Mouse (Mus musculus): Measurements from ENCODE around the gene Atg7.

The Atg7 gene

DNA sequence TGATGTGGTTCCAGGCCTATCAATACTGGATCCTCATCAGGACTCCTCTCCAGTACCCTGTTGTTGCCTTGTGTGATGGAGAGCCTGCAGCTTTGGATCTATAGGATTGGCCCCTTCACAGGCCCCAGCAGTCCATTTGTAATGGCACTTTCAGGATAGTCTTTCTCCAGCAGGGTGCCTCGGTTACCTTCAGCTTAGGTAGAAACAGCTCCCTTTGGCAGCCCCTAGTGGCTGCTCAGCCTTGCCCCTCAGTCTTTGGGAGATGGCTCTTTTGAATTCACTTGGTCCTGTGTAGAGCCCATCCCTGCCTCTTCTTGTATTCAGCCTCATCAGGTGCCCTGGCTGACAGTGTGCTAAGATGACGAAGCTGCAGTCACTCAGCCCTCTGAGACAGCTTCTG is 184.0 kb downstream of the Atg7 start:
- no peak for DNase-seq

- no peak for DNase-seq
Measured at GRCm38 (mm10) chr6:114829660-114830438, 187.0 kb downstream of the Atg7 start.

DNA sequence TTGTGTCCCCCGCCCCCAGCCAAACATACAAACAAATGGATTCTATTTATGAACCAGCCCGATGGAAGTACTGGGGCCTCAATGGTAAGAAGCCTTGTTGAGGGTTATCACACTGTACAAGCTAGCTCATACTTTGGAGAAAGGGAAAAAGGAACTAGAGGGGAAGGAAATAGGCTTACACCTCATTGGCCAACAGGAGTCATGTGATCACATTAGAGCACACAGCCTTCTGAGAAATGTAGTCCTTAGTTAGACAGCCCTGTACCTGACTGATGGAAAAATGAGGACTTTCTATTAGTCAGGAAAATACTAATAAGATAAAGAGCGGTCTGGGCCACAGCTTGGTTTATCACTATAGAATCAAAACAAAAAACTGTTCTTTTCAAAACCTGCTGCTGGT is 188.9 kb downstream of the Atg7 start:
- no peak for DNase-seq

- DNase-seq: no peak
Measured at GRCm38 (mm10) chr6:114833058-114833685, 190.3 kb downstream of the Atg7 start.

DNA sequence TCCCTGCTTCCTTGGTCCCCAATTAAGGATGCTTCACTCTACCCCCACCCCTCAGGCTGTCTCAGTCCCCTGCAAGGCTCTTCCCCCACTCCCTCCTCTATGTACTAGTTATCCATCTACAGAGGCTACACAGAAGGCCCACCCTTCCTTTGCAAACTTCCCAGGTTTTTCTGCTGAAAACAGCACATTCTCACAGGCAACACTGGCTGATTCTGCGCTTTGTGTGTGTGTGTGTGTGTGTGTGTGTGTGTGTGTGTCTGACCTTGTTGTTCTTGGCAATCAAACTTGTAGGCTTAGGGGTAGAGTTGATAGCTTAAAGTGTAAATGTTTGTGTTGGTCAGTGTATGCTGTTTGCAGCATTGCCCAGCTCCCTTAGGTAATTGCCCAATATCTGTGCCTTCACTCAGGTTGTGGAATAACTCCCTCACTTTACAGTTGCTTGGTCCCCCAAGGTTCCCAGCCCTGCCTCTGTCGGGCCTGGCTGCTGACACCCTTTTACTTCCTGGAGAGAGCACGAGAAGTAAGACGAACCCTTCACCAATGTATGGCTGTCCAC is 191.0 kb downstream of the Atg7 start:
- DNase-seq: no peak

DNA sequence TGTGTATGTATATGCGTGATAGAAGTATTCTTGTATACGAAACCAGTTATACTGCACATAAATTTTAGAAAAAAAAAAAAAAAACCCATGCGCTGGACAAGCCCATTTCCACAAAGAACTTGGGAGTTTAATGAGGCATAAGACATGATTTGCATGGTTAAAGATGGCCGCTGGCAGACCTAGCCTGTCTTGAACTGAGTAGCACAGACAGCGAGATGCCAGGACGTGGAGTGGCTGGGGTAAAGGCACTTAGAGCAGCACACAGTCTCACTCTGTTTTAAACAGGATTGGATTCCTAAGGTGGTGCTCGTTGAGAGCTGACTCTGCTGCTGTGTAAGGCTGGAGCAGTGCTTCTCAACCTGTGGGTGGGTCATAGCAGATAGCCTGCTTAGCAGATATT is 192.4 kb downstream of the Atg7 start:
- DNase-seq: no peak

- no peak for DNase-seq
Measured at GRCm38 (mm10) chr6:114835752-114836151, 192.9 kb downstream of the Atg7 start.

DNA sequence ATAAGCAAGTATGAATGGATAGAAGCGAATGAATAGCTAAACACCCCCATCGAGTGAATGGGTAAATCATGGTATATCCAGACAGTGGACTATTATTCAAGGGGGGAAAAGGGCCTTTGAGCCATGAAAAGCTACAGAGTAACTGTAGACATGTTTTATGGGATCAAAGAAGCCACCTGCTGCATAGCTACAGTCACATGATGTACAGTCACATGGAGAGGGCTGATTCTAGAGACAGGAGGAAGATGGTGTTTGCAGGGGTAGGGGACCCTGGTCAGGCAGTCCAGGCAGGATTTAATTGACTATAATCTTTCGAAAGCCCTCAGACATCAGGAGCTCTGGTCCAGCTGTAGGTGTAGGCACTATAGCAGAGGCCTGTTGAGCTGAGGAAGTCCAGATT is 193.5 kb downstream of the Atg7 start:
- DNase-seq: no peak

- DNase-seq: no peak
Measured at GRCm38 (mm10) chr6:114838872-114839271, 196.0 kb downstream of the Atg7 start.

DNA sequence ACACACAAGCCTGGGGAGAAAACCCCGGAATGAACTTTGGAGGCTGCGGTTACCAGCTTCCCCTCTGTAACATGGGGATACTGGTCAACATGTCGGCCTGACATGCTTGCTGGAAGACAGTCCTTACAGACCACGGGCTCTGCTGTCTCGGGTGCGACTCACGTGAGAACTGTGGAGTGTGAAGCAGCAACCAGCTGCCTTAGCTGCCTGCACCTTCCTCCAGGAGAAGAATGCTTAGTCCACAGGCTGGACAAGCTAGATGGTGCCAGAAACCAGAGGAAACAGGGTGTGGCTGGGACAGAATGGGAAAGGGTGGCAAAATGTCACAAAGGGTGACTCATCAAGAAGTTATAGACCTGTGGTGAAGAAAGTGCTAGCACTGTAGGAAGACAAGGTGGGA is 197.1 kb downstream of the Atg7 start:
- no peak for DNase-seq

DNA sequence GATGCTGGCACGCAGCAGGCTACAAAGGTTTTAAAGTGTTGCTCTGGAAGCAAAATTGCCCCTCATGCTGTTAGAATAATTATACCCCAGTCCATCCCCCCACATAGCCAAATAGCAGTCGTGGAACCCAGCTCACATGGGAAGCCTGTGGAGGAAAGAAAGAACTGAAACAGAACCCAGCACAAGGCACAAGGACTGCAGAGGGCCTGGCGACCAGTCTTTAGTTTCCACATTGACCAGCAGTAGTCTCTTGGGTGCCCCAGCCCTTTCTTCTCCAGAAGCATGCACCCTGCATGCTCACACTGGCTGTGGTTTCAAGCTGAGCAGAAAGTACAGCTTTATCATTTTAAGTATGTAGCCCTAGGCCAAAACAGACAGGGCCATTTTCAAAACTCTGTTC is 199.2 kb downstream of the Atg7 start:
- DNase-seq: no peak

GRCm38 (mm10) chr6:114842863-114843262 is 200.0 kb downstream of the Atg7 start:
- DNase-seq: no peak

DNA sequence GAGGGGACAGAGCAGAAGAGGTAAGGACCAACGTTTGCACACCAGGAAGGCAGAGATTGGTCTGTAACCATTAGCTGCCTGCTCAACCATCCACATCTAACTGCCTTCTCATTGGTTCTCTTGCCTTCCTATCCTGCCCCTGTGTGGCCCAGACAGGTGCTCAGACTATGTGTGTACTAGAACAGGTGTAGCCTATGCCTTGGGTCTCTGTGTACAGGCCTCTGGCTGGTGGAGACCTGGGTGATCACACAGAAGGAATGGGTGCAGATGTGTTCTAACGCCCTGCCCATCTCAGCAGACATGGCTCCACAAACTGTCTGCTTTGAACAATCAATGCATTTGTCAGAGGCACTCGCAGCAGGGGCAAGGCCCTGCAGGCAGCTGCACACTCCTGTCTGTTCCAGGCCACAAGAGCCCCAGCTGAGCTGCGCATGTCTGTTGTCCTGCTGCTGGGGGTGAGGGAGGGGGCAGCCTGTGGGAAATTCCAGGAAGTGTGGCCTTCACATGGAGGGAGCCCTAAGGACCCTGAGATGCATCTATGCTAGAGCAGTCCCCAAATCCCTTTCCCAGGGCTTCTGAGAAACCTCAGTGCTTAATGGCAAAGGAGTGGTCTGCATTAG is 203.4 kb downstream of the Atg7 start:
- DNase-seq: no peak

DNA sequence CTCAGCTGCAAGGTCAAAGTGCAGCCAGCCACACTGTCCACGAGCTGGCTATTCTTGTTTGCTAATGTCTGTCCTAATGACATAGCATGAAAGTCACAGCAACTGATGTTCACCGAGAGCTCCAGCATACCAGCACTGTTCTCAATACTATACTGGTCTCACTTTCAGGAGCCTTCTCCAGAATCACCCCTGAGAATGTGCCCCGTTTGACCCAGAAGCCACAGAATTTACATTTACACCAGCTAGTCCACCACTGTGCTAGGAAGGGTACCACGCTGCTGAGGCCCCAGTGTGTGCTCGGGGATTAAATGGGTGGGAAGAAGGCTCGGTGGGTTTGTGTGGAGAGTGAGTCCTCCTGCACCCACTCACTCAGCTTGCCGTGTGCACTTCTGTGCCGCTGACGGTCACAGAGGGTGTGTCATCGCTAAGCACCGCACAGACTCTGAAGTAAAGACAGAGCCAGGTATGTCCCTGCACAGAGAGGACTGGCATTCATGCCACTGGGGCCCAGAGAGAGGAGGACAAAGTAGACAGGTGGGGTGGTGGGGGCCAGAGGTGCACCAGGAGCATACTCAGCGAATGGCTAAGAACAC is 204.8 kb downstream of the Atg7 start:
- DNase-seq: no peak

DNA sequence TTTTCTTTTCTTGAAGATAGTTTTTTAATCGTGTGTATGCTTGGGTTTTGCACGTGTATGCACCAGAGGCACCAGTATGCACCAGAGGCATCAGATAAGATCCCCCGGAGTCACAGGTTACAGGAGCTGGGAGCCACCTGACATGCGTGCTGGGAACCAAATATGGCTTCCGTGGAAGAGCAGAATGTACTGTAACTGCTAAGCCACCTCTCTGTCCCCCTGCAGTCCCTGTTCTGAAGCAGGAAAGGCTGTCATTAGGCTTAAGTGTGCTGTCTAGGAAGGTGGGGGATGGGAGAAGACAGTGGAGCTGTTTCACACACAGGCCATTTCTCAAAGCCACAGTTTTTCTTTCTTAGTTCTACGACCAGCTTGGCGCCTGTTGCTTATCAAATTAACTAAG is 205.9 kb downstream of the Atg7 start:
- DNase-seq: no peak

DNA sequence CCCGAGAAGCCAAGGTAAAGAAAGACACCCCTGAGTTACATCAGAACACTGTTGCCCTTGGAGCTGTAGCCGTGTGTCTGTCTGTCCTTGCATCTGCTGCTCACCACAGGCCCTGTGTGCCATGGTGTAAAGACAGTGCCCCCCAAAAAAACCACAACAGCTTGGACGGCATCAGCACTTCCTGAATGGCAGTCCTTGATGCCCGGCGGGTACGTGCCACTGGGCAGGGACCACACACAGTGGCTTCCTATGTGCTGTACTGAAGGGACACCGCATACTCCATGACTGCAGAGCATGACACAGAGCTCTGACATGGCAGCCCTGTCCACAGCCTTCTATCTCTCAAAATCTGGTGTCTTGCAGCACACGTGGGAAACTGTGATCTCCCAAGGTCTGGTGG is 206.9 kb downstream of the Atg7 start:
- no peak for DNase-seq

- no peak for DNase-seq
Measured at GRCm38 (mm10) chr6:114851688-114852087, 208.8 kb downstream of the Atg7 start.

GRCm38 (mm10) chr6:114852739-114853138 is 209.8 kb downstream of the Atg7 start:
- DNase-seq: no peak

- no peak for DNase-seq
Measured at GRCm38 (mm10) chr6:114854368-114854767, 211.5 kb downstream of the Atg7 start.

GRCm38 (mm10) chr6:114855644-114856043 is 212.7 kb downstream of the Atg7 start:
- no peak for DNase-seq

GRCm38 (mm10) chr6:114856501-114856900 is 213.6 kb downstream of the Atg7 start:
- no peak for DNase-seq

- no peak for DNase-seq
Measured at GRCm38 (mm10) chr6:114857996-114858721, 215.3 kb downstream of the Atg7 start.

GRCm38 (mm10) chr6:114858722-114859053 is 215.8 kb downstream of the Atg7 start:
- DNase-seq: no peak

All from cerebellum, postnatal 25 days (tissue).